Mouse (Mus musculus) C2C12 (cell line): Measurements from ENCODE around the gene Nudt8.

ENCODE experiments used
- CTCF ChIP-seq: IDR thresholded peaks from one replicate; pipeline ENCODE4 v1.5.1; 2011; ENCODE audit not compliant: control insufficient read depth, insufficient read depth, insufficient read length
- MAX ChIP-seq: IDR thresholded peaks from one replicate; pipeline ENCODE4 v1.6.1; 2011; ENCODE audit warnings: mild to moderate bottlenecking, control low read depth
- MYOD1 ChIP-seq: IDR thresholded peaks from one replicate; pipeline ENCODE4 v1.6.1; 2011; ENCODE audit warnings: low read depth; ENCODE audit not compliant: control insufficient read depth, insufficient read length
- USF1 ChIP-seq: IDR thresholded peaks from one replicate; pipeline ENCODE4 v1.6.1; 2011; ENCODE audit warnings: low read depth, mild to moderate bottlenecking, control low read depth, moderate library complexity

DNA sequence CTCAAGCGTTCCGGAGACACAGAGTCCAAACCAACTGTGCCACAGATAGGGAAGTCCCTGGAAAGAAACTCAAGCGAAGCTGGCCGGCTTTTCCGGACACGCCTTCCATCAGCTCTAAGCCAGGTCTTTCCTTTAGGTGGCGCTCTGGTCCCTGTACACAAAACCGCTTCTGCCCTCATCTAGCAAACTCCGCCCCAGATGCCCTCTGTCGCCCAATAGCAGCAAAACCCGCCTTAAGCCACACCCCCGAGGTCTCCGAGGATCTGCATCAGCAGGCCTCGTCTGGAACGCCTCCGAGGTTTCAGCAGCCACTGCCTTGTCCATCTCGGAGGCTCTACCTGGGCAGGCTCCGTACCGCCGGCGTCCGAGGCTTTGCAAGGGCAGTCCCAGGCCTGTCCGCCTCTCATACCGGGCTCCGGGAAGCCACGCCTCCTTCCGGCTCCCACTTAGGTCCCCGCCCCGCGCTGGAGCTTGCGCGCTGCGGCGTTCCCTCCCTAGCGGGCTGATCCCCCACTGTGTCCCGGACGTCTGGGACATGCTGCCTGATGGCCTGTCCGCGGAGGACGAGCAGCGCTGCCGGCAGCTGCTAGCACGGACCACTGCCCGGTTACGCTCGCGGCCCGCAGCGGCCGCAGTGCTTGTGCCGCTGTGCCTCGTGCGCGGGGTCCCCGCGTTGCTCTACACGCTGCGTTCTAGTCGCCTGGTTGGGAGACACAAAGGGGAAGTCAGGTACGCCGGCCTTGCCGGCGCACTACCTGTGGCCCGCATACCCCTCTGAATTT is at the start of gene Nudt8, which contains the start of gene Gm49405:
- TF ChIP-seq CTCF (peak; percentile 50), MYOD1 (no peak), MAX (peak; percentile 53), USF1 (no peak)
